Mouse (Mus musculus): ENCODE measurements around the gene Mtmr6.

Mtmr6 gene

DNA sequence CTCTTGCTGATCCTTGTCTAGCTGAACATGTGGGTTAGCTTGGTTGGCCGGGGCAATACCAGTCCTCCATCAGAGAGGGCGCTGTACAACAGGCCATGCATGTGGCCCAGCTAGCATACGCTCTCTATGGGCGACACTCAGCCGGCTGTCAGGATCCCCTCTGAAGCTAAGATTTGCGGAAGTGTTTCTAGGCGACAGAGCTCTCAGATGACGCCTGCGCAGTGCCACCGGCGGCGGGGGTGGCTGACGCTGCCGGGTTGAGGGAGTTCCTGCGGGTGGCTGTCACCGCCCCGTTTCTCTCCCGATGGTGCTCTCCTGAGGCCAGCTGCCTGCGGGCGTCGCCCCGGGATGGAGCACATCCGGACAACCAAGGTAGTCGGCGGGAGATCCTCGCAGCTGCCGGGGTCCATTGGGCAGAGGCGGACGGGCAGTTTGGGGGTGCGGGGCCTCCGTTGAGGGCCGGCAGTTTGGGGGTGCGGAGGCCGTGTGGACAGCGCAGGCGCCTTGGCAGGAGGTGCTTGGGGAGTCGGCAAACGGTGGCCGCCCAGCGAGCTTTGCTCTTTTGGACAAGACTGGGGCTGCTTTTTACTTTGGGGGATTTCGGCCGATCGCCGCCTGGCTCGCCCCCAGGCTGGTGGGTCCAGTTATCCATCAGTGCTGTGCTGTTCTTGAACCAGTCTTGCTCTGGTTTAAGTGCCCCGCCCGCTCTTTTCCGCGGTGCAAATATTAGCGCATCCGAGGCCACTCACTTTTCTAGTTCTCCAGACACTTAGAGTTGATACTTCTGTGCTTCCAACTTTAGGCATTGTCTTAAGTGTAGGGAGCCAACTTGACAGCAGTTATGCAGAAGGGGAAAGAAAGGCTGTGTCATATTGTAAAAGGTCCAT, at the start of gene Mtmr6:
Gene Mtmr6, plus strand, starts transcription at position 239 of the 887 bp plus-strand sequence.
- DNase-seq (ENCODE audit: low read depth, low spot score) = peak; percentile 98

DNA sequence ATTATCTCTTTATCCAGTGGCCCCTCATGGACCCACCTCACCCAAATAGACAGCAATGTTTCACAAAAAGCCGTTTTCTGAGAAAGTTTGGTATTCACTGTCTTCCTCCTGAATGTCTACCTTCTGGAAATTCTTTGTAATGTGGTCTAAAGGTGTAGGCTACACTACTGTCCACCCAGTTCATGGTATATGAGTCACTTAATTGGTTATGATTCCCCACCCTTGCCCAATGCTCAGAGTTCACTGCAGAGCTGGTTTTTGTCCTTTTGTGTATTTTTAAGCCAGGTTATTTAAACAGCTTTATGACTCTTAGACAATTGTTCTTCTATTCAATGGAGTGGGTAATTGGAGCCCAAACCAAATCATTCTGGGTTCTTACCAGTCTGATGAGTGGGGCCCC, 48.9 kb upstream of the Mtmr6 start:
- no peak for DNase-seq (ENCODE audit: low read depth, low spot score)

DNA sequence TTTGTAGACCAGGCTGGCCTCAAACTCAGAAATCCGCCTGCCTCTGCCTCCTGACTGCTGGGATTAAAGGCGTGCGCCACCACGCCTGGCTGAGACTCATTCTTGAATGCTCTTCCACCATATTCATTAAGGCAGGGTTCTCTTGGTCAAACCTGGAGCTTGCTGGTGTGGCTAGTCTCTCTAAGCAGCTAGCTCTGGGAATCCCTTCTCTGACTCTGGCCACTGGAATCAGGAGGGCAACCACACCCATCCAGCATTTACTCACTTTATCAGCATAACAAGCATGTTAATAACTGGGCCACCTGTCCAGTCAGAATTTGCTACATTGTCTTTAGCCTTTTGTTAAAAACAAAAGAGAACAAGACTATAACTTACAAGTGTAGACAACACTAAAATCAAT, 47.4 kb upstream of the Mtmr6 start:
- no peak for DNase-seq (ENCODE audit: low read depth, low spot score)

DNA sequence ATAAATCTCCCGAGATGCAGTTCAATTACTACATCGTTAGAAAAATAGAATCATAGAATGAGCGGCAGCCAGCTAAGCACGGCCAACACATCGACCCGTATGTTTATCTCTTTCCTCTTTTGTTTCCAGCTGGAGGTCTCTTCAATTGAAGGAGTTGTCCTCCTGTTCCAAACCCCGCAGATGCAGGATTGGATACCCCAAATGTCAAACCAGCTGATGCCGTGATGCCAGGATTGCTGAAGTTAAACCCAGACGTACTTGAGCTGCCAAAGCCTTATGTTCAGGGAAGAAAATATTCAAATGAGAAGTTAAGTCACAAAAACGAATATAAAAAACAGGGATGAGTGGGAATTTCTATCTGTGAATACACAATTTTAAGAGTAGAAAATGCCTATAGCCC, 45.1 kb upstream of the Mtmr6 start:
- no peak for DNase-seq (ENCODE audit: low read depth, low spot score)

DNA sequence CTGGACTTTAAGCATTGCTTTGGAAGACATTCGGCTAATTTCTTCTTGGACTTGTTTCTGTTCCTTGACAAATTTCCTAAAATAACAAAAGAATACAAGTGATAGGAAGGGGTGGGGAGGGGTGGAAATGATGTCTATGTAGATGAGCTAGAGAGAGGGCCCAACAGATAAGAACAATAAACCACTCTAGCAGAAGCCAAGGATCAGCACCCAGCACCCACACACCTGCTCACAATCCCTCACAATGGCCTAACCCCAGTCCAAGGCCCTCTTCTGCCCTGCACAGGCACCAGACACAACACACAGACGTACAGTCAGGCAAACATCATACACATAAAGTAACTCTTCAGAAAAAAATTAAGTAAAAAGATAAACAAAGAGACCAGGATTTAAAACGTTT, 26.5 kb upstream of the Mtmr6 start:
- no peak for DNase-seq (ENCODE audit: low read depth, low spot score)

DNA sequence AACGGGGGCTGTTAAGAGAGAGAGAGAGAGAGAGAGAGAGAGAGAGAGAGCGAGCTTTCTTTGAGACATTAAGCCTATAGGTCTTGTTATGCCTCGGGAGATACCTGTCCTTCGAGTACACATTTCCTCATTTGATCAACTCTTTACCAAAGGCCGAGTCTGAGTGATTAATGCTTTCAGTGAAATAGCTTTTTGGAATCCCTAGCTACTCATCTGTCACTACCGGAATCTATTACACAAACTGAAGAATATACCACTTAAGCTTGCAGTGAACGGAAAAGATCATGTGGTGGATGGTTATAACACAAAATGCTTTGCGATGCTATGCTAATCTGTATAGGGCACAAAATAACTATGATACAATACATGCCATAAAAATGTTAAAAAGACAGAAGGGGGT, 14.7 kb upstream of the Mtmr6 start:
- DNase-seq (ENCODE audit: low read depth, low spot score) = no peak

DNA sequence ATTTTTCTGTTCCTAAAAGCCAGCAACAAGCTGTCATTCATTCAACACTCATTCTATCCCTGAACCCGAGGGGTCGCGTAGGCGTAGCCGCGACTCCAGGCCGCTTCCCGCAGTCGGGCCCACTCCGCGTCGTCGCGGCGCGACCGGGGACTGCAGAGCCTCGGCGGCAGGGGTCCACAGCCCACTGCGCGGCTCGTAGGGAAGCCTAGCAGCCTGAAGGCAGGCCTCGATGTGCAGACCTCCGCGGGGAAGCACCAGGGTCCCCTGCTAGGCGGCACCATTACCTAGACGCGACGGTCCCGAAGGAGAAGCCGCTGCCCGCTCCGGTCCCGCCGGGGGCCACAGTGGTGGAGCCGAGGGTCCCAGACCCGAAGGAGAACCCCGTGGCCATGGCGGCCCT, 14.1 kb upstream of the Mtmr6 start:
- DNase-seq (ENCODE audit: low read depth, low spot score) = no peak

DNA sequence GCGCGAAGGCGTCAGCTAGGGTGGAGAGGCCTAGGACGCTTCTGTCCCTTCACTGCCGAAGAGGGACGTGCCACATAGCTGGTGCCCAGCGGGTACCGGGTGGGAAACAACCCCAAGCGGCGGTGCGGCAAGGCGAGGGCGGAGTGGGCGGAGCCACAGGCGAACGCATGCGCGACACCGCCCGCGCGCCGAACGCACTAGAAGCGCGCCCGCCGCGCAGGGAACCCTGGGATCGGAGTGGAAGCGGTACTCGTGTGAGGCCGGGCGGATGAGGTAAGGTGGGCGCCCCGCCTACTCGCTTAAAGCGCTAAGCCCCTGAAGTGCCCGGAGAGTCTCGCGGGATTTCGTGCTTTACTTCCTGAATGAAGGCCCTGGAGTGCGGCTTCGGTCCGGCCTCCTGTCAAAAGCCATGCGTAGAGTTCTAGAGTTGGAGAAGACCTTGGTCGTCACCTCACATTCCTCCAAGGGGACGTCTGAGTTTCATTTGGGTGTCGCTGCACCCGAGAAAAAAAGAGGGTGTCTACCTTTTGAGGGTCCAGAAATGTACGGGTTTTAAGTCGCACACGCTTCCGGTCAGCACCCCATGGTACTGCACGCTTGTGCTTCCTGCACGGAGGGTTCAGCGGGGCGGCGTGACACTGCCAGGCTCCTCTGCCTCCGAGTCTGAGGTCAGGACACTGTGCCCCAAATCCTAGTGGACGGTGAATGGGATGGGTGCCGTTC, 13.6 kb upstream of the Mtmr6 start, which contains the start of the genes Nupl1 and Gm49336:
Gene Nupl1, minus strand, starts transcription at position 151 of the 723 bp plus-strand sequence.
Gene Gm49336, minus strand, starts transcription at position 227 of the 723 bp plus-strand sequence.
- DNase-seq (ENCODE audit: low read depth, low spot score) = peak; percentile 96

DNA sequence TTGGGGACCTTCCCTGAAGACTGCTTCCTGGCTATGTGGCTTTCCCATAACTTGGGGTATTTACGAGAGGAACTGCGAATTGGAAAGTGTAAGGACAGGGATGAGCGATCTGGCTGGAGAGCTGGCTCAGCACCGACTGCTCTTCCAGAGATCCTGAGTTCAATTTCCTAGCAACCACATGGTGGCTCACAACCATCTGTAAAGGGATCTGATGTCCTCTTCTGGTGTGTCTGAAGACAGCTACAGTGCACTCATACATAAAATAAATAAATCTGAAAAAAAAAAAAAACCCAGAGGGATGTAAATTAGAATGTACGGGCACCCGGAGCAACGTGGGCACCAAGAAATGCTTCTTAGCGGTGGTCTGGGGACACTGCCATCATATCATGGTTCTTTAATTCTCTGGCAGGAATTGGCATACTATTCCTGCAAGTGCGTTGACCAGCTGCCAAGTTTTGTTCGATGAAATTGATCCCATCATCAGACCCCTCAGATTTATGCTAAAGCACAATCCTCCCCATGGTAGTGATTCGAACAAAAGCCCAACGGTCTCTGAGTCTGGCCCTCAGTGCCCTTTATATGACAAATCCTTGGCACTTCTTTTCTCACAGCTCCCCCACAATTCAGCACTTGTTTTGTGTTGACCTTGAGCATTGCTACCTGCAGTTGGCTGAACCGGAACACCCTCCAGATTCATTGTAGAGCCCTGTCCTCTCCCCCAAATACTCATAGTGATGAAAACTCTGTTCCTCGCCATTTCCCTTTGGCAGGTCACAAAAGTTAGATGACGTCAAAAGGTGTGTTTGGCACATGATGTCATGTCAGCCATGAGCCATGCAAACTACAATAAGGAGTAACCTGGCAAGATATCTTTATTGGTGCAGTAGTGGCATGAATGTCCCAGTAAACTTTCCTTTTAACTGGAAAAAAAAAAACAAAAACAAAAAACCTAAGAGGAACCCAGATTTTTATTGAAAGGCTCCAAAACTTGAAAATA, 12.7 kb upstream of the Mtmr6 start:
- DNase-seq (ENCODE audit: low read depth, low spot score) = no peak

DNA sequence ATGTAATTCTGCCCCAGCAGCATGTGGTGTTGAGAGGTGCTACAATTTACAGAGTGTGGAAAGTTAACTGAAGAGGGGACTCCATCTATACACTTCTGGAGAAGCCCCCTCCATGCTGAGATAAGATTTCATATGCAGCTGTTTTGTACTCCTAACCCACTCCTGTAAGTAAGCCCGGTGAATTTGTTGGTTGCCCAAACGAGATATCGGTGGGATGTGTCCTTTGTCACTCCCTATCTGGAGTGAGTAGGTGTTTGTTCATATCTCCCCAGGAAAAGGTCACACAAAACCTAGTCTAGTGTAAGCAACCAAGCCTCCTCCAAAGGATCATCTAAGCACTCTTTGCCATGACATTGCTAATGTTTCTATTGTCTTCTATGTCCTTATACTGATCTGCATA, 11.6 kb upstream of the Mtmr6 start:
- no peak for DNase-seq (ENCODE audit: low read depth, low spot score)

DNA sequence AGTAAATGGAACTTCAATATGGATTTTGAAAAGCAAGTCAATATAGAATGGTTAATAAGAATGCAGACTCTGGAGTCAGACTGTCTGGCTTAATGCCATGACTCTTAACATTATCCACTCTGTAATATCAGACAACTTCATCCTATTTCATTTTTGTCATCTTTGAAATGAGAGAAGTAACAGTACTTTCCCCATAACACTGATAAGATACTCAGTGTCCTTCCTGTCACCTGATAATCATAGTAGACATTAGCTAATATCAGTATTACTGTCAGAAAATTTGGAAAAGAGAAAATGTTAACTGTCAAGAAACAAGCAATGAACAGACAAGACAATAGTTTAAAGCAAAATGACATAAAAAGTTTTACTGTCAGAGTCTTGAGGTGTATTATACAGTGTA, 10.3 kb upstream of the Mtmr6 start:
- DNase-seq (ENCODE audit: low read depth, low spot score) = no peak

DNA sequence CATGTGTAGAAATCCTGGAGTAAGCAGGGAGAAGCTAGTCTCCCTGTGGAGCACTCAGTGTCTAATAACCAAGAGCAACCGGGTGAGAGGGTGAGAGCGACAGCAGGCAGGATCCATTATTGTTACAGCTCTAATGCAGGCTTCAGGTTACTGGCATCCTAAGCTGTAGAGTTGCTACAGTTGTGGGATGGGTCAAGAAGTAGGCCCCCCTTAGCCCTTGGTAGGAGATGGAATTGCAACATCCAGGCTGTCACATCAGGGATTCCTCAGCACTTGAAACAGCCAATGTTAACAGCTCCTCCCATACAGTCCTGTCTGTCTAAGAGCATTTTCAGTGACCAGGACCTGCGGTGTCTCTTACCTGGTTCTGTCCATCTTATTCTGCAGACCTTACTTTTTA, 8.7 kb upstream of the Mtmr6 start:
- DNase-seq (ENCODE audit: low read depth, low spot score) = no peak

DNA sequence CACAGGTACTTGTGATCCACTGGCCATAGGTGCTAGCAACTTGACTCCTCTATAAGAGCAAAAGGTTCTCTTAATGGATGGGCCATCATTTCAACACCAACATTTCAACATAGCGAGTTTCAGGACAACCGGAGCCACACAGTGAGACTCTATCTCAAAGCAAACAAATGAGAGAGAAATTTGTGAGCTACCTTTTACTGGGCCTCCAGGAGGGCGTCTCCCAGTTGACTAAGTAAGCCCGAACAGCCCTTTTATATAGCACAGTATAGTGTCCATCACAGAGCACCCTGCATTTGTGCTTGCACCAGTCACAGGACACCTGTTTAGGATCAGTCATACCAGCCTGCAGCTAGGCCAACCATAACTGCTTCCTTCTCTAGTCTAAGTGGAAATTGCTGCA, 7.9 kb upstream of the Mtmr6 start:
- no peak for DNase-seq (ENCODE audit: low read depth, low spot score)

DNA sequence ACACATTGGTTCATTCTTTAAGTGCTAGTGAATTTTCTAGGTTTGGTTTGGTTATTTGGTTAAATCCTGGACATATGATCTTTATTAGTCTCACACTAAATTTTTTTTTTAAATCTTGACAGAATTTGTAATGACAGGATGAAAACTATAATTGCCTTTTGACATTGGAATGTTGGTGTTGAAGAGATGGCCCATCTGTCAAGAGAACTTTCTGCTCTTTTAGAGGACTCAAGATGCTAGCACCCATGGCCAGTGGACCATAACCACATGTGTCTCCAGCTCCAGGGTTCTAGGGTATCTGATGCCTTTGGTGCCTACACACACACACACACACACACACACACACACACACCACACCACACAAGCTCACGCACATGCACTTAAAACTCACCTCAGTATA, 7.2 kb upstream of the Mtmr6 start:
- DNase-seq (ENCODE audit: low read depth, low spot score) = no peak

DNA sequence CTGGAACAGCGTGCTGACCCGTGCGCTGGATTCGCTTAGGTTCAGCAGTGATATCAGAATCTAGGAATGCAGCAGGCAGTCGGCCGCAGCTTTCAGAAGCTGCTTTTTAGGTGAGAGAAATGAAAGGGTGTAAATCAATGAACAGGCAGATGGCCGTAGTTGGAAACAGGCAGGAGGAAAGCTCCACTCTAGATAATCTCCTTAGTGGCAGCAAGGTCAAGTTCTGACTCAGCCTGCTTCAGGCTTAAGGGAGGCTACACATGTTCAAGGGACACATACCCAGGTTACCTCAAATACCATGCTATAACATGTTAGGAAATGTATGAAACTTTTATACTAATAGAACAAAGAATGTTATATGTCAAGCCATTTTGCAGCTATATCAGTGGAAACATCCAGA, 2.7 kb upstream of the Mtmr6 start:
- peak; percentile 61 for DNase-seq (ENCODE audit: low read depth, low spot score)

DNA sequence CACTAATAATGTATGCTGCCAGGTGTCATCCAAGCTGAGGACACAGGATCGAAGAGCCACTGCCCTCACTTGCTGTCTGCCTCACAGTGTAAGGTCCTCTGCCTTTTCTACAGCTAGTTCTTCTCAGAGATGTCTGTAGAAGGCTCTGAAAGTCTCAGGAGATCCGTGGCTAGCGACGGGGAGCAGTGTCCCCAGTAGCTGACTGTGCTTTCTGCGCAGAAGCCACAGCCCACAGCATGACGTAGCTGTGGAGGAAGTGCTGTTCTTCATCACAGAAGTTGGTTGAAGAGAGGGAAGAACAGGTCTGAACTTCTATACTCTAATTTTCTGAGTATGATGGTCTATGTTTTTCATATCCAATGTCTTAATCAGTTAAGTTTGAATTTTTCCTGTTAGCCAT, 4.3 kb downstream of the Mtmr6 start:
- no peak for DNase-seq (ENCODE audit: low read depth, low spot score)

DNA sequence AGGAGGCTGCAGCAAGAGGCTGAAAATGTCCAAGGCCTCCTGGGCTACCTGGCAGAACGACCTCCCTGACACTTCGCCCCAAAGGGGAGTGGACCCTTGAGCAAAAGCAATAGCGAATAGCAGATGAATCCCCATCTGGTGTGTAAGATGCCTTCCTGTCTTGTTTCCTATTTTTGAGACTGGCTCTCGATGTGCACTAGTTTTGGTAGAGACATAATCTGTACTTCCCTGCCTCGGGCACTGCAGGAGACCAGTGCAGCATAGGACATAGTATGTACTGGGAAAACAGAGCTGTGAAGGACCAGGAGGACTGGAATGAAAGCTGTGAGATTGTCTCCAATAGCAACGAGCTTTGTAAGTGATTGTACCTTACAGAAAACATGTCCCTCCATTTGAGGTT, 8.3 kb downstream of the Mtmr6 start:
- no peak for DNase-seq (ENCODE audit: low read depth, low spot score)

DNA sequence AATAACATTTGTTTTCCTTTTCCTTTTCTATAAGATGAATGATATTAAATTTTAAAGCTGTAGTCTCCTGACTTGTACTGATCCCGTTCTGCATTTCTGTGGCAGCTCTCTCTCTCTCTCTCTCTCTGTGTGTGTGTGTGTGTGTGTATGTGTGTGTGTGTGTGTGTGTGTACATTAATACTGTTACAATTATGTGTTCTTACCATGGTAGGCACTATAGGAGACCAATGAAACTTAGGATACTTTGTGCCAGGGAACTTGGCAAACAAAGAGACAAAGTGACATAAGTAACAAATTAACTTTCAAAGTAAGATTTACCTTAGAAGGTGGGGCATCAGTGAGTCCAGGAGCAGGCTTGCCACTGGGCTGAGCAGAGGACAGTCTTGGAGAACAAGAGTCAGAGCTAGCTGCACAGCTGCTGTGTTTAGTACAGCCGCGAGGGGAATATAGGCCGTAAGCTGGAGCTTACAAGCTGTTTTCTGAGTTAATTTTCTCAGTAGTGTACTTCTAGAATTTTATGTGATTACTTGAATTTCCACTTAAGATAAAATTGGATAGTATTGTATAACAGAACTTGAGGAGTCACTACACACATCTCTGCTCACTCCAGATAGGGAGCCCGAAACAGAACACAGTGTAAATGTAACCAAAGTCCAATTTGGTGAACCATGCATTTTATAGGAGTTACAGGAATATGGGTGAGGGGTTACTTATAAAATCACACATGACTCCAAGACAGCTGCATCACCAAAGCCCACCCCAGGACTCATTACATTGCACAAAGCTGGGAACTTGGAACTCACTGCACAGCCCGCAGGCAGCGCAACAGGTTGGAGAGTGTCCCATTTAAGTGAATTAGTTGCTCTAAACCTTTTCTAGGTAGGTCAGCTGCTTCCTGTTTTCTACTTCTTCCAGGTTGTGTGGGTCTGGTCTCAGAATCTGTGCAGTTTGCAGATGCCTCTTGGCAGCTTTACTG, 10.6 kb downstream of the Mtmr6 start:
- DNase-seq (ENCODE audit: low read depth, low spot score) = no peak

DNA sequence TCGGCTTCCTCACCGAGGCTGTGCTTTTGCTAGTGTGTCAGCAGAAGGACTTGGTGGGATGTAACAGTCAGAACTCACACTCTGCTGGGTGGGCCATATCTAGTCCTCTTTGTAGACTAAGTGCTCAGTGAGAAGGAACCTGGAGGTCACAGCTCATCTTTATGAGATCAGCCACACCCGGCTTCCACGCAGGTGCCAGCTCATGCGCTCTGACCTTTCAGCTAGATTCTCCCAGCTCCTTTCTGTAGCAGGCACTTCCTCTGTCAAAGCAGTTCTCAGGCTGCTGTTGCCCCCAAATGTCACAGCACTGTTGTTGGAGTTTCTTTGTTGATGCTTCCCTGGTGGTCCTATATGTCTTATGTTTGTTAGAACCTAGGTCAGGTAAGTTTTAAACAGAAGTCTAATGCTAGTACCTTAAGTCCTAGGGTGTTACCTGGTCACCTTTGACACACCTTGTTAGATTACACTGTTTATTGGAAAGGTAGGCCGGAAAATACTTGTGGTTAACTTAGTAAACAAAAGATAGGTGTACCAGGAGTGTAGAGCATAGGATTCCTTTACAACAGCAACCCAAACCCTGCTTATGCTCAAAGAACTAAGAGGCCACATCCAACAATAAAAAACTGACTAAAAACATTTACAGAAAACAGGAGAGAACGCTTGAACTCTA, 21.3 kb downstream of the Mtmr6 start:
- DNase-seq (ENCODE audit: low read depth, low spot score) = no peak

DNA sequence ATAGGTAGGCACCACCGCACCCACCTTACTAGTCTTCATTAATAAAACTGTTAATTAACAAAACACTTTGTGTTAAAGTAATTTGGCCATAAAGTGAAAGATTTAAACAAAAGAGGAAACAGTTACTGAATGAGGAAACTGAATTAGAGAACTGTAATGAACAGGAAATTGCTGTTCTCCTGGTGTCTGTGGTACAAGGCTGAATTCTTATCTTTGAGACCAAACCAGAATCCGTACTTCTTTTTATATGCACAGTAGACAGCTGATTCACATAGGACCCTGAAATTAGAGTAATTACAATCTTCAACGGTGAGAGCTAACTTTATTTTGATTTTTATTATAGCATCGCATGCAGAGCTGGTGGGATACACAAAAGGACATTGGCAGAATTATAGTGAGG, 25.3 kb downstream of the Mtmr6 start:
- no peak for DNase-seq (ENCODE audit: low read depth, low spot score)

All from retina, adult 2 months (tissue).